Mouse (Mus musculus) CD4-positive, CD25-positive, alpha-beta regulatory T cell (primary cell): ENCODE data around the gene Cdk6. TPM values are rescaled to one million over a fixed set of nuclear protein-coding genes. Genes with fewer than 3 reads are reported as not detected.

Experiments
- polyA plus RNA-seq: library from polyadenylated mRNA; unstranded; fragments of 100-300 nt; shearing (Covaris generic); gene quantifications from one replicate; pipeline ENCODE4 v1.2.1, GENCODE M21; 2017

The Cdk6 gene
- polyA plus RNA-seq: 37.2 TPM

GRCm38 (mm10) chr5:3341111-3341911, at the start of gene Cdk6:
Cdk6 (plus strand) TSS chr5:3341485.

GRCm38 (mm10) chr5:3543629-3544479, 202.6 kb downstream of the Cdk6 start, which contains the start of gene Fam133b:
Fam133b (plus strand) TSS chr5:3543833.

GRCm38 (mm10) chr5:3571266-3571665, 230.0 kb downstream of the Cdk6 start, which contains the start of gene 1700109H08Rik:
1700109H08Rik (plus strand) TSS chr5:3571566.

Other genes with a start within 250 kb of the Cdk6 start
- 33.9 TPM for gene Fam133b, start 202.3 kb downstream of the Cdk6 start, polyA plus RNA-seq
- gene 1700109H08Rik, start 230.1 kb downstream of the Cdk6 start, polyA plus RNA-seq: 7.7 TPM